Comparison of ENCODE assay signal across 15 mouse cellular contexts in the genomic region with DNA sequence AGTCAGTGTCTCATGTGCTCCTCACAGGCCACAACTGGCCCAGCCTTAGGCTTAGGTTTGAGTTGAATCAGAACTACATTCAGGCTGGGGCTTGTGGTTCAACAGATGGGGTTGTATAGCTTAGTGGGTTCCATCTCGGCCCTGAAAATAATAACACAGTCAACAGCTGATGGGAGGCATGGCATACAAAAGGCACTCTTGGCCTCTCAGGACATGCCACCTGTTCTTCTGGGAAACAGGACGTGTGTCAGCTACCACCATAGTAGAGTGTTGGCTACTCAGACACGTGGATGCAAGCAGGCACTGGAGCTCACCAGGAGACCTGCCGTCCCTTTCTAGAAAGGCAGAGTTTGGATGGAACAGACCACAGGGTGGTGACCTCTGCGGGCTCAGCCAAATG.
"Had no signal": no experiment of that assay in that cellular context is flagged by ENCODE, and none has a peak within 500 bp of the region (broad histone marks: within the 10 kb centered on the region; RNA-seq: fewer than 3 reads in every experiment).

No protein-coding gene starts in this region.

- H3K36me3 ChIP-seq: midbrain, embryonic 10.5 days; midbrain, embryonic 12.5 days; neural tube, embryonic 12.5 days; stomach, embryonic 15.5 days had no signal

- ATAC-seq: midbrain, embryonic 16.5 days had no signal

- H3K9ac ChIP-seq: lung, embryonic 14.5 days; midbrain, embryonic 12.5 days; neural tube, embryonic 12.5 days; stomach, embryonic 15.5 days had no signal

- H3K4me1 ChIP-seq: neural tube, embryonic 12.5 days; stomach, embryonic 15.5 days had no signal

- H3K9me3 ChIP-seq: midbrain, embryonic 10.5 days; midbrain, embryonic 12.5 days; neural tube, embryonic 12.5 days; stomach, embryonic 15.5 days had no signal

- H3K4me2 ChIP-seq: lung, embryonic 14.5 days; midbrain, embryonic 12.5 days; neural tube, embryonic 12.5 days; stomach, embryonic 15.5 days had no signal

- H3K4me3 ChIP-seq: midbrain, embryonic 10.5 days; midbrain, embryonic 12.5 days; neural tube, embryonic 12.5 days; stomach, embryonic 15.5 days had no signal

- H3K27me3 ChIP-seq: midbrain, embryonic 12.5 days; neural tube, embryonic 12.5 days; stomach, embryonic 15.5 days had no signal

- H3K27ac ChIP-seq: midbrain, embryonic 10.5 days; midbrain, embryonic 12.5 days; neural tube, embryonic 12.5 days; stomach, embryonic 15.5 days; stomach, postnatal 0 days had no signal

- DNase-seq: lung, adult 18-20 months; lung, embryonic 14.5 days; lung, postnatal 10 days; lung, postnatal 4 days; midbrain, embryonic 14.5 days; right cerebral cortex, postnatal 14 days; thymus, adult 2 months; thymus, postnatal 25 days; thymus, postnatal 4 days had no signal
